Mouse (Mus musculus) adipocyte (in vitro differentiated cells): ENCODE measurements at regions not wholly inside any gene's neighbourhood (a gene's known extent, or its start where the extent isn't known, plus 50 kb on each side); places are given as distances from the start of the nearest gene placed in this dataset.

ENCODE experiments used
- DNase-seq: peaks from one replicate; pipeline ENCODE4 v3.0.0-alpha.2; 2016; ENCODE audit warnings: low spot score

GRCm38 (mm10) chr16:46331336-46331735 lies 167.0 kb downstream of the Nectin3 start:
- no peak for DNase-seq

- DNase-seq = no peak
These were observed 144.3 kb upstream of the Gm4737 start for GRCm38 (mm10) chr16:46299079-46299721.

- DNase-seq = no peak
These were observed 142.3 kb upstream of the Gm4737 start for GRCm38 (mm10) chr16:46297192-46297591.

GRCm38 (mm10) chr16:46296412-46296811 lies 141.5 kb upstream of the Gm4737 start:
- no peak for DNase-seq

- no peak for DNase-seq
These were observed 139.0 kb upstream of the Gm4737 start for GRCm38 (mm10) chr16:46293831-46294230.

GRCm38 (mm10) chr16:46291067-46291833 lies 136.4 kb upstream of the Gm4737 start:
- DNase-seq = no peak

- DNase-seq = peak; percentile 26
These were observed 135.3 kb upstream of the Gm4737 start for GRCm38 (mm10) chr16:46290199-46290598.

GRCm38 (mm10) chr16:46267533-46267932 lies 112.7 kb upstream of the Gm4737 start:
- DNase-seq = no peak

GRCm38 (mm10) chr16:46251639-46252038 lies 96.8 kb upstream of the Gm4737 start:
- no peak for DNase-seq

- DNase-seq = no peak
These were observed 96.1 kb upstream of the Gm4737 start for GRCm38 (mm10) chr16:46250943-46251342.

GRCm38 (mm10) chr16:46245598-46245997 lies 90.7 kb upstream of the Gm4737 start:
- DNase-seq = no peak

- no peak for DNase-seq
These were observed 73.9 kb upstream of the Gm4737 start for GRCm38 (mm10) chr16:46228744-46229143.

GRCm38 (mm10) chr16:46223084-46223600 lies 68.3 kb upstream of the Gm4737 start:
- DNase-seq = no peak

GRCm38 (mm10) chr16:46212504-46212903 lies 57.6 kb upstream of the Gm4737 start:
- no peak for DNase-seq

GRCm38 (mm10) chr16:46211914-46212313 lies 57.0 kb upstream of the Gm4737 start:
- DNase-seq = no peak

GRCm38 (mm10) chr16:46205114-46205513 lies 50.2 kb upstream of the Gm4737 start:
- DNase-seq = no peak
